Mouse (Mus musculus) spleen, postnatal 36 days (tissue): ENCODE results near the gene Glce.

Source experiments
- DNase-seq, 2 experiments: peaks; one replicate each; pipeline ENCODE4 v3.0.0; 2022; ENCODE audit warnings: low spot score in 2 of 2, mixed read lengths in 1 of 2

Gene Glce

DNA sequence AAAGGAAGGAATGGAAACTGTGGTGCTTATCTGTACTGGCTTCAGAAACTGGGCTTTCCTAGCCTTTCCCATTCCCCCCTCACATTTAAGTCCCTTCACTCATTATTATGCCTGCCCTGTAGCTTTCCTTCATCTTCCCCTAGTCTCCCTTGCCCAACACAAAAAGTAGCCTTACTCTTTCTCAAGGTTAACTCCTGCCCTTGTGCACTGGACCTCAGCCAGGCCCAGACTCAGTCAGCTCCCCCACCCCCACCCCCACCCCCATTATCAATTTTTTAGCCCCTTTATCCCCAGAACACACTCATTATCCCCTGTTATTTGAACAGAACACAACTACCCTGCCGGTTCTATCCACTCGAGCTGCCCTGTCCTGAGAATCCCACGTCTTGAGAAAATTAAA is 1.0 kb upstream of the Glce start:
- no peak for DNase-seq

DNA sequence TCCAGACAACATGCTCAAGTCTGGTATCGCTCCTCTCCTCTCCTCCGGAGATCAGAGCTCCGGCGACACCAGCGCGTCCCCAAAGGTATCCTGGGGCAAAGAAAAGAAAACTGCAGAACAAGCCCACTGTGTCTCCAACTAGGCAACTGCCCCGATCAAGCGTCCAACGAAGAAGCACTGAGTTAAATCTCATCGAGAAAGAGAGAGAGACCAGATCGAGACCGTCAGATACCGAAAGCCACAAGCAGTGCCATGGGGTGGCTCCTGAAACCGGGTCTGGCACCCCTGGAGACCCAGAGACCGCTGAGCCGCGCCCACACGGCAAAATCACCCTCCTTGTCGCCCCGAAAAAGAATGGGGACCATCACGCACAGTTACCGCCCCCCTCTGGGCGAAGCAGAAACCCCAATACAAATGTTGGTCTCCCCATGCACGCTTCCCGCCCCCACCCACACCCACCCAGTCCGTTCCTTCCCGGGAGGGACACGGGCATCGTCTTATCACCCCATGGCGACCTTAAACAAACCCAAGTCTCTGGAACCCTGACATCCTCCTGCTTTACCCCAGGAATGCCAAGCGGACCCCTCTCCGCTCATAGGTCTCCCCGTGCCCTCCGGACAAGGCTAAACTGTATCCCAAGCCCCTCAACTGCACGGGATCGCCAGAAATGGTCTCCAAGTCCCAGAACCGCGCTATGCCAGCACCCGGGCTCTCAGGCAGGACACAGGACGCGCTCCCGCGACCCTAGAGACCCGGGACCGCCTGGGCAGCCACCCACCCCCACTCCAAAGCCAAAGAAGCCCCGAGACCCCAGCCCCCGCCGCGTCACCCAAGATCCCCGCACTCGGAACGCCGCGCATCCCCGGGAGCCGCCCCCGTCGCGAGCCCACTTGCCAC is 656 bp downstream of the Glce start:
- peak; percentile 32 to 42 for DNase-seq

DNA sequence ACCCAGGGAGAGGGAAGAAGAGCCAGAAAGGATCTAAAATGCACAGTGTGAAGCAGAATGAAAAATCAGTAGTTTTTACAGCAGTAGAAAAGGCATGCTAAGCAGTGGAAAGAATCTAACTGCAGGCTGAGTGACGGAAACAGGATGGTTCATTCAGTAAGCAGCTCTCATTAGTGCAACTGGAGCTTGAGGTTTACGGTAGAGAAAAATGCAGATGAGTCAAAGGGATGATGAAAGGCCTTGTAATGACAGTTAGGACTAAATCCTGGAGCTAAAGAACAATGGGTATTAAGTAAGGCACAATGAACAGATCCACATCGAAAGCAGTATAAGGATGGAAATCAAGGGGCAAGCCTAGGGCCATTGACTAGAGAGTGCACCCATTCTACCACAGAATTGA is 3.7 kb downstream of the Glce start:
- no peak for DNase-seq

DNA sequence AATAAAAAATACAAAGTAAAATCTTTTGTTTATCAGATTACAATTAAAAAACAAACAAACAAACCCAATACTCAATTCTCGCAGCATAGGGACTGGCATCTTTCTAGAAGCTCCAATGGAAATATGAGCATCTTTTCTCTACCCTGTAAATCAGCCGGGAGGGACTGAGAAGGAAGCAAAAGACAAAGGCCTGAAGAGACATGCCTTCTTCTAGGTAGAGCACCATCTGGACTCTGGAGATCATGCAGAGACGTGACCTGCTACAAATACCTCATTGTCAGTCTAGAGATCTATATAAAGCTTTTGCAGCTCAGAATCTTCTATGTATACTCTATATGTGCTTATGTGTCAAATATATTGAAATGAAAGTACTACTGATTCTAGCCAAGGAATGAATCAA is 6.6 kb downstream of the Glce start:
- DNase-seq: no peak

DNA sequence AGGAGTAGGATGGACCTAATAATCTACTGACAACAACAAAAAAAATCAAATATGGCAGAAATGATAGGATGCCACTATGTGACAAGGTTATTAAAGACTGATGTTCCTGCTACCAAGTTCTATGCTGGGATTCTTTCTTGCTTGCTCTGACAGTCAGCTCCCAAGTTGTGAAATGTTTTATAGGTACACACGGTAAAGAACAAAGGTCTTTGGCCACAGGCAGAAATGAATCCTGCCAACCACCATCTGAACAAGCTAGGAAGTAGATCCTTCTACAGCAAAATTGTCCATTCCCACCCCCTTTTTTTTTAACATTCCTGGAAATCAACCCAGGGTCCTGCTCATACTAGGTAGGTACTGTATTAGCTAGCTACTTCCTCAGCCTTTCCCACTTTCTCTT is 25.9 kb downstream of the Glce start:
- no peak for DNase-seq

DNA sequence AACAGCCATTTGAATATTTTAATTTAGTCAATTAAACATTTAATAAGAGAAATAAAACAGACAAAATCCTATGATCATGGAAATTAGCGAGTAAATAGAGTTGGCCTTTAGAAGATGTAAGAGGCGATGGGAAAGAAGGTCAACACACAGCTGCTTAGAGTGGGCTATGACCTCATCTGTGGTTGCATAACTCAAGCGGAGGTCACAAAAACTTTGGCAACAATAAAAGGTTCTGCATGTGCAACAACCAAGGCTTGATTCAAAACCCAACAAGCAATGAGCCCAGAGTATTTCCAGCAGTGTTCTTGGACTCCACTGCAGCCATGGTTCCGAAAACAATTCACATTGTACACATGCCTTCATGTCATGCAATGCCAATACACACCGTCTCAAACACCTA is 30.9 kb downstream of the Glce start:
- no peak for DNase-seq

DNA sequence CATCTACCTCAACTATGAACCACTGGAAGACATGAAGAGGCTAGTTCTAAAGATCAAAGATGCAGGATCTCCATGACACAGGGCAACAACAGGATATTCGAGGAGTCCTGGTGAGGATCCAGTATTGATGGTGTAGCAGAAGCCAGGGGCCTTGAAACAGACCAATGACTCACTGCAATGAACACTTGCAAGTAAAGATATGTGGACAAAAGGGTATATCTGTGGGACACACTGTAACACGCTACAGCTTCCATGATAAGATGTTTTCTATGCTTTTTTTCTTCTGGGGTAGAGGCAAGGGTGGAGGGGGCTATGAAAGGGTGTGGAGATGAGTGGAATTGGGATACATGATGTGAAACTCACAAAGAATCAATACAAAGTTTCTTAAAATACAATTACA is 36.9 kb downstream of the Glce start:
- DNase-seq: no peak

DNA sequence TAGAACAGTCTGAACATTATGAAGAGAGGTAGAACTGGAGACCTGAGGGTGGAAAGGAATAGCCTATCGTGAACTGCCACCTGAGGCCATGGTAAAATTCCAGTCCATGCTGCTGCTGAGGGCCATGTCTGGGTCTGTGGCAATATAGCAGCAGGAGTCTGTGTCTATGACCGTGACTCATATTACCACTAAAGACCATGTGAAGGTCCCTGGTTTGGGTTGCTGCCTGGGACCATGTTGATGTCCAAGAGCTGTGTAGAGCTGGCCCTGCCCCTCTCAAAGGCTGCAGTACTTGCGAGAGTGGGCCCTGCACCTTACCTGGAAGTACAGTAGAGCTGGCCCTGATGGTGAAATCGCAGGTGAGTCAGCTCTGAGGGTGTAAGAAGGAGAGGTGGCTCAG is 37.6 kb downstream of the Glce start:
- no peak for DNase-seq

DNA sequence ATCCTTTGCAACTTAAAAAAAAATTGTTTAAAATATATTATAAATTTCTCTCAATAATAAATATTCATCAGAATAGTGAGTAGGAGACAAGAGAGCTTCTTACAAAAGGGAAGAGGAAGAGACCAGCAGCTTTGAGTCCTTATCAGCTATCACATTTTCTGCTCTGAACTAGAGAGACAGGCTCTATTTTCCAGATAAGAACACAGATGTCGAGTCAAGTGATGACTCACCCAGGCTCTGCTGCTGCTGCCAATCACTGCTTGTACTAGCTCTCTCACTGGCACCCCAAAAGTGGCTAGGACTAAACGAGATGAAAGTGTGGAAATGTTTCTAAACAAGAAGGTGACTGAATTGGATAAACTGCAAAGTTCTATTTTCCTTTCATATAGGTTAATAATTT is 39.5 kb downstream of the Glce start:
- DNase-seq: no peak

DNA sequence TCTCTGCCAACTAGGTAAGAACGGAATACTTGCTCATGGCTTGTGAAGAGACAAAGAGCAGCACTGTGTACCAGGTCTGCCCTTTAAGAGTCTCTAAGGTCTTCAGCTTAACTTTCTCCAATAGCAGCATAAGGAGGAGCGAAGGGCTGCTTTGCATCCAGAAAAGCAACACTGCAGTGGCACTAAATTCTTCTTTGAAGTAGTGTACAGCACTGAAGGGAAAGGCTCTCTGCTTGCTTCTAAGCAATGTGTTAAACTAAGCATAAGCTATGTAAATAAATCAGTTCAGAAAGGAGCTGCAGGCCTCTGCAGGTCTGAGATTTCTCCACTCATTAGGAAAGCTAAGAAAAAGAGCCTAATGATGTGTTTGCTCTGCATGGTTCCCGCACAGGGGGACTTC is 40.9 kb downstream of the Glce start:
- DNase-seq: no peak

DNA sequence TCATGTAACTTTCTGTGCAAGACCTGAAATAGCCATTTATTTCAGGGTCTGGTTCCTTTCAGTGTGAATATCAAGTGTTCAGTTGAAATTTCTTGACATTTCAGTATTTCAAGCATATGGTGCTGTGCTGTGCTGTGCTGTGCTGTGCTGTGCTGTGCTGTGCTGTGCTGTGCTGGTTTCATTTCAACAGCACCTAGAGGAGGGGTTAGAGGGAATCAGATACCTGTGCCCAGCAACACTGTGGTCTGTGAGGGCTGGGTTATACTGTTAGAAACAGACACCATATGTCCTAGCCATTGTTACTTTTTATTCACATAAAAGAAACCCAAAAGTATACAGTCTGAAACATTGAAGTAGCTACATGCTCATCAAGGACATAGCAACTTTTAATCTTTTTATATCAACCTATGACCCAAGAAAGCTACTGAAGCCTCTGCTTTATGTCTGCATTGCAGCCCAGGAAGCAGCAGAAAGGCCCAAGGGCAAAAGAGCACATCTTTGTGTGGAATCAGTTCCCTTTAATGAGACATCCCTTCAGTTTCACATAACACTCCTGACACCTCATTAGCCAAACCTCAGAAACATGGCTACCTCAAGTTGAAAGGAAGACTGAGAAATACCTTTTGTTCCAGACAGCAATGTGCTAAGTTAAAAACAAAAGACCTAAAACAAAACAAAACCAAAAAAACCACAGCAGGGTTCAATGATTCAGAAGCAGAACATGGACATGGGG is 42.3 kb downstream of the Glce start:
- DNase-seq: no peak

DNA sequence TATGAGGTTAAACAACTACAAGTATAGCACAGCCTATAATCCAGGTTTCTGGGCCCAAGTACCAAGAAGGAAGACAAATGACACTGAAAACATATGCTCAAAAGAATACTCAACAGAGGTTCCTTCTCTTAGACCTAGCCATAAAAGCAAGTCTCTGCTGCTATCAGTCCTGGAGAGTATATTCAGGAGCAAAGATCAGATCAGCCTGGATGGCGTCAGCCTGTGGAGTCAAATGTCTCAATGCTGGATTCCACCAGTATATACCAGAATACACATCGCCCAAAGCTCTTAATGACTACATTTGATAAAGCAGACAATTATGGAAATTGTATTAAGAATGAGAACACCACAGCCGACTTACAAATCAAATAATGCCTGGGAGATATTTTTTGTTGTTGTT is 60.2 kb downstream of the Glce start:
- no peak for DNase-seq

DNA sequence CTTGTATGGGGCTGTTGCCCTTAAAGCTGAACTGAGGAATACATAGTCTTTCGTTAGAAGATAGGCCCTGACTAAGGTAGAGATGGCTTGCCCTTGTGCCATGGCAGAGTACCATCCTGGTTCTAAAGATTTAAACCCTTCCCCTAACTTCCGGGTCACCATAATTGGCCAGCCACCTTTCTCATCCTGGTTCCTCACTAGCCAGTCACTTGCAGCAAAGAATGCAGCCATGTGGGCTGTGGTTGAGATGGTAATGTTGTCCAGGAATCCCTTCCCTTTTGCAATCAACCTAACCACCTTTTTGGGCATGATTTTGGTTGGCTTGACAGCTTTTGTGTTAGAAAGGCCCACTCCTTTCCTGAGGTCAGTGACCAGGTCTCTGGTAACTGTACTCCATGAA is 62.0 kb downstream of the Glce start:
- DNase-seq: no peak

DNA sequence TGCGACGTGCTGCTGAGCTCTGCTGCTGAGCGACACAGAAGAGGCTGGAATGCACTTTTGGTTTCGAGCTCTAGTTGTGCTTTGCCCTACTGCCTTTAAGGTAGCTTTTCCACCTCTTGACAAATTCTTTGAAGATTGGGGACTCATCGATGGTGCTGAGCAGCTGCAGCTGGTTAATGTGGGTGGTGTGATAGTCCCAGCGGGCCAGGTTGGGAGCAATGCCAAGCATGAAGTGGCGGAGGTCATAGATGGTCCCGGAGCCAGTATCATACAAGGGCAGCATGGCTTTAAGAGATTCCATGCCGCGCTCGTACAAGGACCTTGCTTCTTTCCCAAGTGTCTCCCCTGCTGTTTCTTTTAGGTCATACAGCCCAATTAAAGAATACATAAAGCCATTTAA is 62.5 kb downstream of the Glce start:
- DNase-seq: no peak

DNA sequence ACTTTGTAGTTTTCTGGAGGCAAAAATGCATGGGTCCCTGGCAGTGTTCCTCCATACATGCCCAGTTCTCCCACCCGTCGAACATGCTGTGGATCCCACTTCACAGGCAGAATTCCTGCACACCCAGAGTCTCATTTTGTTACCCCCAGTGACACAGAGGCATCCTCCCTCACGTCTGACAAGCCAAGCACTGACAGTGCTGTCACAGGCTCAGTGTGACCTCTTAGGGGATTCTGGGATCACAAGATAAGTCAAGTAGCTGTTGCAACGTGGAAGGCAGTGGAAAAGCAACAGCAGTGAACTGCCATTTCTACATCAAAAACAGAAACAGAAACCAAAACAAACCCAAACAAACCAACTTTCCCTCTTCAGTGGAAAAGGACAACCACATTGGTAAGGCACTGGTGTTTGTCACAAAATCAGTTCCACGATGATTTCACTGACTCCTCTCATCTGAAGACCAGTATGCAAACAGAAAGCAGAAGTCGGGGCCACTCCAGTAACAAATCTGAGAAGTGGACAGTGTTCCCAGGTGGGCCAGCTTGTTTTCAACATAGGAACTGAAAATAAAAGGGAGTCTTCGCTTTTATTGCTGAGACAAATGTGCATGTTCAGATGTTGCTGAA is 64.5 kb downstream of the Glce start:
- peak; percentile 15 to 39 for DNase-seq

DNA sequence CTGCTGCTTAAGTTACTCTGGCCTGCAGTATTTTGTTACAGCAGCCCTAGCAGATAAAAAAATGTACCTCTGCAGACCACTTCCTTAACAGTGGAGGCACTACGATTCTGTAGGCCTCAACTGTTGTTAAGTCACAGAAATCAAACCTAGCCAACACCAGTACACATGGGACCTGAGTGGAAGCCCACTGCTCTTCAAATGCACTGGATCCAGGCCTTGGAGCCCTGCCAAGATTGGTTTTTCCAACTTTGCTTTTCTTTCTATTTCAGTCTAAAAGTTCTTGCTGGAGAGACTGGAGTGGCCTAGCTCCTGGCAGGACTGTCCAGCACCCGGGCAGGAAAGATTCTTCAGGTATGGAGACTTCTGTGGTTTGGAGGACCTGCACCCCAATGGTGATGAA is 66.2 kb downstream of the Glce start:
- no peak for DNase-seq

DNA sequence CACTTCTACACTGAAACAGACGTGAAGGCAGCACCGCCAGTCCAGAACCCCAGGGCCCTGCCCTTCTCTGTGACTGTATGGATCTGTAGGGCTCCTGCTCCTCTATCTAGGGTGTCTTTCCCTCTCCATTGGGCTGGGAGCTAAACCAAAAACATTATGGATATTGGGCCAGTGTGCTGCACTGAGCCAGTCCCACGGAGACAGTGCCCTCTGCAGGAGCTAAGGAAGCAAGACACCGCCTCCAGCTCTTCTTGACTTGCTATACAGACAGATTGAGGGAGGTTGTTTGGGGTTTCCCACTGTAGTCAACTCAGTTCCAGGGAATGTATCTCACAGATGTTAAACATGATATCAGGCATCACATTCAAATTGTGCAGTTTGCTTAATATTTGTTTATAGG is 71.7 kb downstream of the Glce start:
- DNase-seq: no peak

DNA sequence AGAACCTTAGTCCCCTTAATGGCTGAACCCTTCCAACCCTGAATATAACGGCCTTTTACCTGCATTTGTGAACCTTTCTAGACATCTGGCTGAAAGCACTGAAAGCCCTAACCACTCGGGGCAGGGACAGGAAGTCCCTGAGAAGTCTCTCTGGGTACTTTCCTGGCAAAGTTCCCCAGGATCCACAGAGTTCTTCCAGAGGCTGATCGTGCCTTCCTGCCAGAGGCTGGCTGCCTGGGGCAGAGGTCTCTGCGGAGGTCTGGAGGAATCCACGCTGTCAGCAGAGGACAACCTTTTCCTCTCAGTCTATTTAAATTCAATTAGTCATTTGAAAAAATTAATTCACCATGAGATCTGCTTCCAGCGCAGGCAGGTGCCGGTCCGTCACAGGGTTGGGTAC is 73.3 kb downstream of the Glce start:
- no peak for DNase-seq

DNA sequence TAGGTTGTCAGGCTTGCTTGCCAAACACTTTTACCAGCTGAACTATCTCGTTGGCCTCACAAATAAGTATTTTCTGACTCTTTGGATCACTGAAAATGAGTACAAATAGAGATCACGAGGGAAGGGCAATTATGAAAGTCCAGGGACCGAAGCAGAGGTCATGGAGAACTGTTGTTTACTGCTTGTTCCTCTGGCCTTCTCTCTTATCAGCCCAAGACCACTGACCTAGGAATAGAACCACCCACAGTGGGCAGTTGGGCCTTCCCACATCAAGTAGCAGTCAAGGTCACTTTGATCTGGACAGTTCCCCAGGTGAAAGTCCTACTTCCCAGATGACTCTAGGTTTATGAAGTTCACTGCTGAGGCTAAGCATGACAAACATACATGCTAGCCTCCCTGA is 80.3 kb downstream of the Glce start:
- DNase-seq: no peak

DNA sequence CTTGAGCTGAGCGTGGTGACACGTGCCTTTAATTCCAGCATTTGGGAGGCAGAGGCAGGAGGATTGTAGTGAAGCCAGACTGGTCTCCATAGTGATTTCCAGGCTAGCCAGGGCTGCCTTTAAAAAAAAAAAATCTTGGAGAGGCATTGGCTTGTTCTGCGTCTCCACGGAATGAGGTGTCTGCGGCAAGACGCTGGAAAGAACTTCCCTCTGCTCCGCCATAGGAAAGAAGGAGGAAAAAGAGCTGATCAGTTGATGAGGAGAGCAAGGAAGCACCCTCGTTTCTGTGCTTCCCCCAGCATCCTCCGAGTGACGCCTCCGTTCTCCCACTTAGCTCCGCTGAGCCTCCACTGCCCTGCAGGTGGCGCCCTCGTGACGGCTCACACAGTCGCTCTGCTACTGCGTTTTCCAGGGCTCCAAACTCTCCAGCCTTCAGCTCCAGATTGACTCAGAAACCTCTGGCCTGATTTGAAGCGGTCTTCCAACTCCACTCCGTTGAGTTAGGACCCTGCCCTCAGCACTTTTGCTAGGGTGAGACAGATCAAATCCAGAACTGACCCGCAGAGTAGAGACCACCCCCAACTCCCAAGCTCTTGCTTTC is 82.3 kb downstream of the Glce start:
- DNase-seq: peak; percentile 61 to 67

DNA sequence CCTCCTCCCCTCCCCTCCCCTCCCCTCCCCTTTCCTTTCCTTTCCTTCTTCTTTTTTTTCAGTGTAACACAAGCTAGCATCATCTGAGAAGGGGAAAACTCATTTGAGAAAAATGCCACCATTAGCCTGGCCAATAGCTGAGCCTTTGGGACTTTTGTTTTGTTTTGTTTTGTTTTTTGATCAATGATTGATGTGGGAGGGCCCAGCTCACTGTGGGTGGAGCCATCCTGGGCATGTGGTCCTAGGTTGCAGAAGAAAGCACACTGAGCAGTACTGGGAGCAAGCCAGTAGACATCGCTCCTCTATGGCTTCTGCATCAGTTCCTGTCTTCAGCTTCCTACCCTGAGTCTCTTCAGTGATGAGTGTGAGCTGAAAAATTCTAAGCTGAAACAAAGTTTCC is 86.6 kb downstream of the Glce start:
- no peak for DNase-seq

DNA sequence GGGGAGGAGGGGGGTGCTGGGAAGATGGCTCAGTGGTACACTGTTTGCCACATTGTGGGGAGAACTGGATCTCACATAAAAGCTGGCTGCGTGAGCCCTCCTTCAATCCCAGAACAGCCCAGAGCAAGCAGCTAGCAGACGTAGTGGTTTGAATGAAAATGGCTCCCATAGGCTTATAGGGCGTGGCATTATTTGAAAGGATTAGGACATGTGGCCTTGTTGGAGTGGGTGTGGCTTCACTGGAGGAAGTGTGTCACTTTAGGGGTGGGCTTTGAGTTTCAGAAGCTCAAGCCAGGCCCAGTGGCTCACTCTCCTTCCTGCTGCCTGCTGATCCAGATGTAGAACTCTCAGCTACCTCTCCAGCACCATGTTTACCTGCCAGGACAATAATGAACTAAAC is 90.2 kb downstream of the Glce start:
- DNase-seq: no peak

DNA sequence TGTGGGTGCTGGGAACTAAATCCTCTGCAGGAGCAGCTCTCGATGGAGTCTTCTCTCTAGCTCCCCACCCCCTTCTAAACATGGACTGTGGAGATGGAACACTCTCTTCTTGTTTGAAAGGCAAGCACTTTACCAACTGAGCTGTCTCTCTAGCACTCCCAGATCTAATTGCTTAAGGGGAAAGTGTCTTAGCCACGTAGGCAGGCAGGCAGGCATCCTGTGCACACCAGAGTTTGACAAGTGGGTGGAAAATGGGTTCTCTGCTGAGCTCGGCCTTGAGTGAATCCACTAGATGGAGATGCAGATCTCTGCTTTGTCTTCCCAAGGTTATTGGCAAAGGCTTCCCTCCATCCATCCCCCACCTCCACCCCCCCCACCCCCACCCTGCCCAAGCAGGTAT is 94.4 kb downstream of the Glce start:
- no peak for DNase-seq
